Mouse (Mus musculus): ENCODE measurements around the gene Bicdl2. TPM values are rescaled to one million over a fixed set of nuclear protein-coding genes. Genes with fewer than 3 reads are reported as not detected.

Gene Bicdl2
- polyA plus RNA-seq, 1 experiment from 2014 or later = 0.79 TPM

DNA sequence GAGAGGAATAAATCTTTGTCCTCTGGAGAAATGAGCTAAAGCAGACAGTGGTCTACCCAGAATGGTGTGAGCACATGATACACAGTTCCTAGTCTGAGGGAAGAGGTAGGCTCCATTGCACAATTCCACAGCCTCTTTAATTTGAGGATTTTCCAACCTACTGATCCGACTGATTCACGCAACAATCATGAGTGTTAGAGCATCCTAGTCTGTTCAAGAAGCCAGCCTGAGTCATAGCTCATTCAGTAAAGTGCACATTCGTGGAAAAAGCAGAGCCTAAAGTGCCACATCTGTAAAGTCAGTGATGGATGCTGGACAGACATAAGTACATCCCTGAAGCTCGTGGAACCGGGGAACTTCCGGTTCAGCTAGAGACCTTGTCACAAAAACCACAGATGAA is 8.9 kb upstream of the Bicdl2 start:
- WGBS = 85% methylated on average over 6 of the region's 6 CpGs
- ATAC-seq (ENCODE audit: low FRiP score) = no peak
- no peak overlapping the region for H3K4me2 ChIP-seq (replicated peaks; ENCODE audit: low read depth, low read length)

GRCm38 (mm10) chr17:23653324-23653723 is 7.0 kb upstream of the Bicdl2 start:
- DNase-seq (ENCODE audit: low spot score) (no peak), ATAC-seq (ENCODE audit: low FRiP score) (no peak)
- Histone ChIP-seq H3K4me3 (ENCODE audit: low read depth, low read length) (no peak overlapping the region), H3K27ac (ENCODE audit: low read depth, low read length) (no peak overlapping the region), H3K9ac (ENCODE audit: low read depth, low read length) (no peak overlapping the region), H3K4me2 (replicated peaks; ENCODE audit: low read depth, low read length) (no peak overlapping the region), H3K36me3 (ENCODE audit: control insufficient read depth, insufficient read depth, low read length) (no peaks in the 10 kb centered on the region), H3K27me3 (ENCODE audit: control insufficient read depth, insufficient read depth, low read length) (no peaks in the 10 kb centered on the region), H3K9me3 (ENCODE audit: control insufficient read depth, low read length) (no peaks in the 10 kb centered on the region), H3K4me1 (replicated peaks; ENCODE audit: control insufficient read depth, insufficient read depth, low read length) (no peaks in the 10 kb centered on the region)
- 100% methylated on average over 1 of the region's 2 CpGs for WGBS

More for the DNA sequence above, 8.9 kb upstream of the Bicdl2 start:
- H3K4me3 ChIP-seq (ENCODE audit: low read depth, low read length) = no peak overlapping the region
- no peak overlapping the region for H3K27ac ChIP-seq (ENCODE audit: low read depth, low read length)
- H3K4me1 ChIP-seq (replicated peaks; ENCODE audit: control insufficient read depth, insufficient read depth, low read length) = no peaks in the 10 kb centered on the region
- H3K9me3 ChIP-seq (ENCODE audit: control insufficient read depth, low read length) = no peaks in the 10 kb centered on the region
- no peaks in the 10 kb centered on the region for H3K36me3 ChIP-seq (ENCODE audit: control insufficient read depth, insufficient read depth, low read length)
- H3K9ac ChIP-seq (ENCODE audit: low read depth, low read length) = no peak overlapping the region
- no peaks in the 10 kb centered on the region for H3K27me3 ChIP-seq (ENCODE audit: control insufficient read depth, insufficient read depth, low read length)
- no peak for DNase-seq (ENCODE audit: low spot score)

DNA sequence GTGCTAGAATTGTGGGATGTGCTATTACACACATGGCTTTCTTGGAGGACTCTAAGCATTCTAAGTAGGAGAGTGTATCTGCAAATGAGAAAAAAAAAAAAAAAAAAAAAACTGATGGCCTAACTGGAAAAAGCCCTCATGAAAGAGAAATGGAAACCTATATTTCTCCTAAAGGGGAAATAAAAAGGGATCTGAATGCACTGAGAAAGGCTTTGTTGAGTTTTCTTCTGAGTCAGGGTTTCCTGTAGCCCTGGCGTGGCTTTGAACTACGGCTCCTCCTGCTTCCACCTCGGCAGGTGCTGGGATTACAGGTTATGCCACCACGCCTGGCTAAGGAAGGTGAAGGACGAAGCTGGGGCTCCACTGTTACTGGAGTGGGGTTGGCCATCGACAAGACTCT is 6.3 kb upstream of the Bicdl2 start:
- DNase-seq (ENCODE audit: low spot score) (no peak), ATAC-seq (ENCODE audit: low FRiP score) (no peak)
- WGBS = 60% methylated on average over 6 of the region's 6 CpGs
- Histone ChIP-seq H3K4me2 (replicated peaks; ENCODE audit: low read depth, low read length) (no peak overlapping the region), H3K27ac (ENCODE audit: low read depth, low read length) (no peak overlapping the region), H3K4me3 (ENCODE audit: low read depth, low read length) (no peak overlapping the region), H3K36me3 (ENCODE audit: control insufficient read depth, insufficient read depth, low read length) (no peaks in the 10 kb centered on the region), H3K9ac (ENCODE audit: low read depth, low read length) (no peak overlapping the region), H3K9me3 (ENCODE audit: control insufficient read depth, low read length) (no peaks in the 10 kb centered on the region), H3K4me1 (replicated peaks; ENCODE audit: control insufficient read depth, insufficient read depth, low read length) (no peaks in the 10 kb centered on the region), H3K27me3 (ENCODE audit: control insufficient read depth, insufficient read depth, low read length) (no peaks in the 10 kb centered on the region)

DNA sequence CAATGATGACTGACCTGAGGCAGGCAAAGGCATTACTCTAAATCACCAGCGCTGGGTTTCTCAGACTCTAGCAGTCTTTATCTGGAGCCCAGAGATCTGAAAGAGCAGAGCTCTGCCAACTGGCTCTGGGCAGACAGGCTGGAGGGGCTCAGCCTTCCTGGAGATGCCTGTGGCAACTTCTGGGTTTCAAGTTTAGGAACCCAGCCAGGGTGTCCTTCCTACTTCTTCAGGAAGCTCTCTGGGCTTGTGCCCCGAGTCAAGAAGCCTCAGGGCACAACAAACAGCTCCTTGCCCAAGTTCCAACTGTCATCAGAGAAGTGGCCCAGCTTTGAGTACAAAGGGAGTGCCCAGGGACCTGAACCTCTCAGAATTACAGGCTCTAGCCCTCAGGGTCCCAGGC is 5.9 kb upstream of the Bicdl2 start:
- Histone ChIP-seq H3K36me3 (ENCODE audit: control insufficient read depth, insufficient read depth, low read length) (no peaks in the 10 kb centered on the region), H3K9me3 (ENCODE audit: control insufficient read depth, low read length) (no peaks in the 10 kb centered on the region), H3K9ac (ENCODE audit: low read depth, low read length) (no peak overlapping the region), H3K27ac (ENCODE audit: low read depth, low read length) (no peak overlapping the region), H3K4me1 (replicated peaks; ENCODE audit: control insufficient read depth, insufficient read depth, low read length) (no peaks in the 10 kb centered on the region), H3K4me3 (ENCODE audit: low read depth, low read length) (no peak overlapping the region), H3K27me3 (ENCODE audit: control insufficient read depth, insufficient read depth, low read length) (no peaks in the 10 kb centered on the region), H3K4me2 (replicated peaks; ENCODE audit: low read depth, low read length) (no peak overlapping the region)
- no peak for ATAC-seq (ENCODE audit: low FRiP score)
- WGBS = 73% methylated on average over 2 of the region's 2 CpGs
- DNase-seq (ENCODE audit: low spot score) = no peak

DNA sequence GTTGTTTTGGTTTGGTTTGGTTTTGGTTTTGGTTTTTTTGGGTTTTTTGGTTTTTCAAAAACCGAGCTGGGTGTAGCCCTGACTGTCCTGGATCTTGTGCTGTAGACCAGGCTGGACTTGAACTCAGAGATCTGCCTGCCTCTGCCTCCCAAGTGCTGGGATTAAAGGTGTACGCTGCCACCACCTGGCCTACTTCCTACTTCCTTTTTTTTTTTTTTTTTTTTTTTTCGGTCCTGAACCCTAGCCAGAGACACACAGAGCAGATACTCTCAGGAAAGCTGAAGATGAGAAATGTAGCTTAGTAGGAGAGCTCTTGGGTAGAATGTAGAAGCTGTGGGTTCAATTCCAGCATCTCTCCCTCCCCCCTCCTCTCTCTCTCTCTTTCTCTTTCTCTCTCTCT is 1.9 kb upstream of the Bicdl2 start:
- Histone ChIP-seq H3K27ac (ENCODE audit: low read depth, low read length) (no peak overlapping the region), H3K4me3 (ENCODE audit: low read depth, low read length) (no peak overlapping the region), H3K9ac (ENCODE audit: low read depth, low read length) (no peak overlapping the region), H3K9me3 (ENCODE audit: control insufficient read depth, low read length) (no peaks in the 10 kb centered on the region), H3K36me3 (ENCODE audit: control insufficient read depth, insufficient read depth, low read length) (no peaks in the 10 kb centered on the region), H3K4me2 (replicated peaks; ENCODE audit: low read depth, low read length) (no peak overlapping the region), H3K27me3 (ENCODE audit: control insufficient read depth, insufficient read depth, low read length) (peaks cover 20% of the 10 kb centered on the region), H3K4me1 (replicated peaks; ENCODE audit: control insufficient read depth, insufficient read depth, low read length) (no peaks in the 10 kb centered on the region)
- WGBS = 75% methylated on average over 3 of the region's 3 CpGs
- ATAC-seq (ENCODE audit: low FRiP score) (no peak), DNase-seq (ENCODE audit: low spot score) (no peak)

- 9% methylated on average over 14 of the region's 14 CpGs for WGBS
- no peak overlapping the region for H3K4me3 ChIP-seq (ENCODE audit: low read depth, low read length)
These were observed 532 bp downstream of the Bicdl2 start for GRCm38 (mm10) chr17:23660876-23661200.

GRCm38 (mm10) chr17:23661526-23661925 is 1.2 kb downstream of the Bicdl2 start:
- DNase-seq (ENCODE audit: low spot score) (peak; percentile 44), ATAC-seq (ENCODE audit: low FRiP score) (no peak)
- Histone ChIP-seq H3K9ac (ENCODE audit: low read depth, low read length) (no peak overlapping the region), H3K27me3 (ENCODE audit: control insufficient read depth, insufficient read depth, low read length) (peaks cover 20% of the 10 kb centered on the region), H3K4me2 (replicated peaks; ENCODE audit: low read depth, low read length) (no peak overlapping the region), H3K4me1 (replicated peaks; ENCODE audit: control insufficient read depth, insufficient read depth, low read length) (no peaks in the 10 kb centered on the region), H3K4me3 (ENCODE audit: low read depth, low read length) (no peak overlapping the region), H3K36me3 (ENCODE audit: control insufficient read depth, insufficient read depth, low read length) (no peaks in the 10 kb centered on the region), H3K27ac (ENCODE audit: low read depth, low read length) (no peak overlapping the region), H3K9me3 (ENCODE audit: control insufficient read depth, low read length) (no peaks in the 10 kb centered on the region)
- 3% methylated on average over 9 of the region's 9 CpGs for WGBS

More at GRCm38 (mm10) chr17:23660876-23661200, 532 bp downstream of the Bicdl2 start:
- ATAC-seq (ENCODE audit: low FRiP score) (no peak), DNase-seq (ENCODE audit: low spot score) (no peak)
- H3K36me3 ChIP-seq (ENCODE audit: control insufficient read depth, insufficient read depth, low read length) = no peaks in the 10 kb centered on the region
- H3K9ac ChIP-seq (ENCODE audit: low read depth, low read length) = no peak overlapping the region
- H3K27me3 ChIP-seq (ENCODE audit: control insufficient read depth, insufficient read depth, low read length) = peaks cover 20% of the 10 kb centered on the region
- no peaks in the 10 kb centered on the region for H3K9me3 ChIP-seq (ENCODE audit: control insufficient read depth, low read length)
- no peaks in the 10 kb centered on the region for H3K4me1 ChIP-seq (replicated peaks; ENCODE audit: control insufficient read depth, insufficient read depth, low read length)
- no peak overlapping the region for H3K27ac ChIP-seq (ENCODE audit: low read depth, low read length)
- H3K4me2 ChIP-seq (replicated peaks; ENCODE audit: low read depth, low read length) = no peak overlapping the region

GRCm38 (mm10) chr17:23664556-23665021 is 4.3 kb downstream of the Bicdl2 start:
- no peaks in the 10 kb centered on the region for H3K4me1 ChIP-seq (replicated peaks; ENCODE audit: control insufficient read depth, insufficient read depth, low read length)
- WGBS = 16% methylated on average over 5 of the region's 5 CpGs
- no peak overlapping the region for H3K4me3 ChIP-seq (ENCODE audit: low read depth, low read length)
- H3K9ac ChIP-seq (ENCODE audit: low read depth, low read length) = no peak overlapping the region
- H3K27me3 ChIP-seq (ENCODE audit: control insufficient read depth, insufficient read depth, low read length) = peaks cover 20% of the 10 kb centered on the region
- H3K4me2 ChIP-seq (replicated peaks; ENCODE audit: low read depth, low read length) = no peak overlapping the region
- H3K9me3 ChIP-seq (ENCODE audit: control insufficient read depth, low read length) = no peaks in the 10 kb centered on the region
- peaks cover 3% of the 10 kb centered on the region; the same call in 1 of the 2 replicates for H3K36me3 ChIP-seq (ENCODE audit: control insufficient read depth, insufficient read depth, low read length)
- DNase-seq (ENCODE audit: low spot score) = peak; percentile 50
- ATAC-seq (ENCODE audit: low FRiP score) = peak; percentile 52
- no peak overlapping the region for H3K27ac ChIP-seq (ENCODE audit: low read depth, low read length)

- DNase-seq (ENCODE audit: low spot score) (no peak), ATAC-seq (ENCODE audit: low FRiP score) (no peak)
- no peak overlapping the region for H3K4me2 ChIP-seq (replicated peaks; ENCODE audit: low read depth, low read length)
- H3K9ac ChIP-seq (ENCODE audit: low read depth, low read length) = no peak overlapping the region
- H3K36me3 ChIP-seq (ENCODE audit: control insufficient read depth, insufficient read depth, low read length) = peaks cover 3% of the 10 kb centered on the region; the same call in 1 of the 2 replicates
- H3K9me3 ChIP-seq (ENCODE audit: control insufficient read depth, low read length) = no peaks in the 10 kb centered on the region
- H3K4me1 ChIP-seq (replicated peaks; ENCODE audit: control insufficient read depth, insufficient read depth, low read length) = no peaks in the 10 kb centered on the region
- no peak overlapping the region for H3K4me3 ChIP-seq (ENCODE audit: low read depth, low read length)
- 84% methylated on average over 14 of the region's 14 CpGs for WGBS
- no peak overlapping the region for H3K27ac ChIP-seq (ENCODE audit: low read depth, low read length)
- H3K27me3 ChIP-seq (ENCODE audit: control insufficient read depth, insufficient read depth, low read length) = peaks cover 12% of the 10 kb centered on the region
These were observed 5.2 kb downstream of the Bicdl2 start for GRCm38 (mm10) chr17:23665511-23665910.
